Mouse (Mus musculus) thymus, postnatal 4 days (tissue): ENCODE measurements around the gene Lsm14b.

Experiments used
- DNase-seq: peaks from one replicate; pipeline ENCODE4 v3.0.0; 2021

Lsm14b gene

GRCm38 (mm10) chr2:180069770-180070480 lies 45.1 kb downstream of the Lsm14b start:
- no peak for DNase-seq

- DNase-seq: peak; percentile 95
These were observed 46.0 kb downstream of the Lsm14b start, which contains the start of gene Mtg2 for GRCm38 (mm10) chr2:180070481-180071453. Gene Mtg2 (plus strand): TSS chr2:180070588.

GRCm38 (mm10) chr2:180071671-180072070 lies 46.9 kb downstream of the Lsm14b start:
- no peak for DNase-seq

GRCm38 (mm10) chr2:180072886-180073285 lies 48.1 kb downstream of the Lsm14b start:
- peak; percentile 47 for DNase-seq

GRCm38 (mm10) chr2:180077622-180078021 lies 52.8 kb downstream of the Lsm14b start:
- no peak for DNase-seq

GRCm38 (mm10) chr2:180080680-180081079 lies 55.9 kb downstream of the Lsm14b start:
- DNase-seq: no peak

GRCm38 (mm10) chr2:180083063-180083462 lies 58.3 kb downstream of the Lsm14b start:
- DNase-seq: no peak

- no peak for DNase-seq
These were observed 59.8 kb downstream of the Lsm14b start for GRCm38 (mm10) chr2:180084565-180084964.
